Mouse (Mus musculus) limb, embryonic 12.5 days (tissue): ENCODE measurements at regions not wholly inside any gene's neighbourhood (a gene's known extent, or its start where the extent isn't known, plus 50 kb on each side); places are given as distances from the start of the nearest gene placed in this dataset.

ENCODE experiments used
- ATAC-seq: fragments of 200-750 bp; cut with Nextera tagmentation; 2 replicates; pipeline ENCODE4 v1.8.0; 2017; ENCODE audit warnings: low read depth, moderate TSS enrichment; ENCODE audit not compliant: insufficient number of reproducible peaks, insufficient read depth, low FRiP score, low TSS enrichment
- H3K27ac ChIP-seq: fragments of 300-500 bp; sonication (generic); 2 replicates; pipeline ENCODE4 v1.5.1; 2016; ENCODE audit warnings: mild to moderate bottlenecking, moderate library complexity
- H3K27me3 ChIP-seq: fragments of 300-500 bp; sonication (generic); 2 replicates; pipeline ENCODE4 v1.6.1; 2016; ENCODE audit warnings: mild to moderate bottlenecking, moderate library complexity
- H3K36me3 ChIP-seq: fragments of 300-500 bp; sonication (generic); 2 replicates; pipeline ENCODE4 v1.6.1; 2016; ENCODE audit warnings: mild to moderate bottlenecking, moderate library complexity
- H3K4me1 ChIP-seq: fragments of 300-500 bp; sonication (generic); replicated peaks from 2 replicates; pipeline ENCODE4 v1.6.1; 2016
- H3K4me2 ChIP-seq: fragments of 300-500 bp; sonication (generic); 2 replicates; pipeline ENCODE4 v1.6.1; 2016; ENCODE audit warnings: mild to moderate bottlenecking, moderate library complexity
- H3K4me3 ChIP-seq: fragments of 300-500 bp; sonication (generic); replicated peaks from 2 replicates; pipeline ENCODE4 v1.5.1; 2016; ENCODE audit warnings: mild to moderate bottlenecking
- H3K9ac ChIP-seq: fragments of 300-500 bp; sonication (generic); replicated peaks from 2 replicates; pipeline ENCODE4 v1.6.1; 2016; ENCODE audit warnings: mild to moderate bottlenecking, moderate library complexity
- H3K9me3 ChIP-seq: fragments of 300-500 bp; sonication (generic); 2 replicates; pipeline ENCODE4 v1.6.1; 2016; ENCODE audit warnings: mild to moderate bottlenecking, moderate library complexity
- WGBS: fragments of 180-500 bp; shearing (Covaris S2); methylation state at CpG from one replicate; pipeline ENCODE4 v1.1.7; 2016; 5-methylcytosine and 5-hydroxymethylcytosine counted together

DNA sequence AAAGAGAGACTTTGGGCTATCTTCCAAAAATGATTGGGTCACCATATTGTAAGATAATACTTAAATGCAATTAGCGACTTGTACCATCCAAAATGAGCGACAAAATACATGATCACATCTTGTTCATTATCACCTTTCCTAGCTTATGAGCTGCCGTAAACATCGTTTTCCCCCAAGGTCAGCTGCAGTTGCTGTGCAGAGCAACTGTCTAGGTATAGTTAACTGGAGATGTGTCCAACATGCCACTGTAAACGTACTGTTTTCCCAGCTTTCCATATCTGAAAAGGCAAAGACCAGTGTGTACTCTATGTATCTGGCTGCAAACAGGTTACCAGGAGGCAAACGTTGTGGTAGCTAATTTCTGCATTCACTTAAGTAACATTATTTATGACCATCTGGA is 86.3 kb upstream of the Tab2 start:
- 78% methylated on average over 6 of the region's 6 CpGs for WGBS
- no peaks in the 10 kb centered on the region for H3K27me3 ChIP-seq
- no peak overlapping the region for H3K9ac ChIP-seq
- H3K4me1 ChIP-seq: peaks cover 18% of the 10 kb centered on the region
- no peak overlapping the region for H3K27ac ChIP-seq
- H3K9me3 ChIP-seq: no peaks in the 10 kb centered on the region
- no peaks in the 10 kb centered on the region for H3K36me3 ChIP-seq
- H3K4me3 ChIP-seq: no peak overlapping the region
- H3K4me2 ChIP-seq: no peak overlapping the region
- ATAC-seq: no peak

DNA sequence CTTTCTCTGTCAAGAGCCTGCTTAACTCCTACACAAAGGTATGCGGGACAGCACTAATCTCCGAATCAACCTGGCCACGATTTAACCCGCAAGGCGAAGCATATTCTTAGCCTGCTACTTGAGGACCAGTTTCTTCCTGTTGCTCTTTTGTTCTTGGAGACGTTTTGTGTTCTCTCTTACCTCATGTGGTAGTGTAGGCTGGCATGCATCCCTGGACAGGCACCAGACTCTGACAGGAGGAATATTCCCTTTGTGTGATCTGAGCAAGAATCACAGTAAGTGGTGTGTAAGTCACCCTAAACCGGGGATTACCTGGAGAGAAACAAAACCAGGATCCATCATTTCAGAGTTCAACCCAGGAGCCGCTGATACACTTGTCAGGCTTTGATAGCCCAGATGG is 85.8 kb upstream of the Tab2 start:
- Histone ChIP-seq H3K27ac (no peak overlapping the region), H3K4me3 (no peak overlapping the region), H3K27me3 (no peaks in the 10 kb centered on the region), H3K9me3 (no peaks in the 10 kb centered on the region), H3K9ac (no peak overlapping the region), H3K36me3 (no peaks in the 10 kb centered on the region), H3K4me1 (peaks cover 22% of the 10 kb centered on the region), H3K4me2 (no peak overlapping the region)
- ATAC-seq: no peak
- WGBS: 70% methylated on average over 8 of the region's 8 CpGs

DNA sequence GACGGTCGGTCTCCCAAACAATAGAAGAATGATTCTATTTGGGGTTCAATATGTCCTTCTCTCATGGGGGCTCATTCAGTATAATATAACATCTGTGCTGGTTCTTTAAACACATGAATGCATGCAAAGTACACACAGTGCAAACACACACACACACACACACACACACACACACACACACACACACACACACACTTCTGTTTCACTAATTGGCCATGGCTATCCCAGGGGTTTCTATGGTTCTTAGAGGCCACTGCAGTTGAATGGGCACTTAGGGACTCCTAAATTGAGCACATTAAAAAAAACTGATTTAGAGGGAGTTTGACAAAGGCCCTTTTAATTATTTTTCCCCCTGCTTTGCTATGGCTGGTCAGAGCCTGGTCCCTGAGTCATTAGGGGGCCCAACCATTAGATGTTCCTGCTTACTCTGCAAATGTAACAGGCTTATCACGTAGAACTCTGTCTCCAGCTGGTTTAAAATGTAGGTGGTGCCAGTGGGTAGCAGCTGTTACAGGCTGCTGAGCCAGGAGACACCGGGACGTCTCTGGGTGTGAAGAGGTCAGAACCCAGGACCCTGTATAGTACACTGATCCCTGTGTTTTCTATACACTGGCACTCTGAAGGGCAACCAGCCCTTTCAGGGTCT is 82.1 kb upstream of the Tab2 start:
- WGBS: 26% methylated on average over 5 of the region's 5 CpGs
- Histone ChIP-seq H3K27me3 (no peaks in the 10 kb centered on the region), H3K4me3 (no peak overlapping the region), H3K9ac (no peak overlapping the region), H3K4me2 (peak overlapping the region; percentile 9; the same call in 1 of the 2 replicates), H3K27ac (peak overlapping the region; percentile 81), H3K36me3 (no peaks in the 10 kb centered on the region), H3K4me1 (peaks cover 35% of the 10 kb centered on the region), H3K9me3 (no peaks in the 10 kb centered on the region)
- ATAC-seq: peak; percentile 84

DNA sequence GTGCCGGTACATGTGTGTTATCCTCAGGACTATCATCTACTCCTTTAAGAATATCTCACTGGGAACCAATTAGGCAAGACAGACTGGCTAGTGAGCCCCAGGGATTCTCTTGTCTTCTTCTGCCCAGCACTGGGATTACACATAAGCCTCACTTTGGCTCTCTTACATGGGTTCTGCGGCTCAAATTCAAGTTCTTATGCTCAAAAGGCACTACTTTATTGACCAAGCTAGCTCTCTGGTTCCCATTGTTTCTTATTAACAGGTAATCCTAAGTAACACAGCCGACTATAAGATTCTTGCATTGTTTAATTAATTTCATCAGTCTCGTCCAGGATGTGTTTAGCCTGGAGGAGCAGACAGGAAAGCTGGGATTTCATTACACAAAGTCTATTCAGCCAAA is 80.3 kb upstream of the Tab2 start:
- no peak for ATAC-seq
- Histone ChIP-seq H3K27ac (0 out of 2 replicates have a peak overlapping the region, but pooled peaks have one; percentile 18), H3K4me3 (no peak overlapping the region), H3K9ac (no peak overlapping the region), H3K9me3 (no peaks in the 10 kb centered on the region), H3K4me2 (no peak overlapping the region), H3K36me3 (no peaks in the 10 kb centered on the region), H3K27me3 (no peaks in the 10 kb centered on the region), H3K4me1 (peaks cover 35% of the 10 kb centered on the region)
- WGBS: 83% methylated on average over 4 of the region's 4 CpGs

DNA sequence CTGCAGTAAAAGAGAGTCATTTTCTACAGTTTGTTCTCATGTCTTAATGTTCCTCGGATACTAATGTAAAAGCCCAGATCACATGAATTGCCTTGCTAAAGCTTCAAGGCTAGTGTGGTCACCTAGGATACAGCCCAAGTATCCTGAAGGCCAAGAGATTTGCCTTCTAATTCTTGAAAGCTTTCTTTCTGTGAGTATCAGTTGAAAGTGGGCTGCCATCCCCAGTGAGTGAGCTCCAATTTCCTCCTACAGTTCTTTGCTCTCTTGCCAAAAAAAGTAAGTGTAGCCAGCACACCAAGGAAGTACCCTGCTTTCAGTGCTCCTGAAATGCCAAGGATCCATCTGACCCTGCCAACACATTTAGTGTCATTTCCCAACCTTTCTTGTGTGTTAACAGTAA is 79.3 kb upstream of the Tab2 start:
- Histone ChIP-seq H3K9me3 (no peaks in the 10 kb centered on the region), H3K4me3 (no peak overlapping the region), H3K27me3 (no peaks in the 10 kb centered on the region), H3K36me3 (no peaks in the 10 kb centered on the region), H3K27ac (peak overlapping the region; percentile 12; the same call in 1 of the 2 replicates), H3K9ac (no peak overlapping the region), H3K4me2 (no peak overlapping the region), H3K4me1 (peaks cover 35% of the 10 kb centered on the region)
- WGBS: 36% methylated on average over 1 of the region's 1 CpGs
- ATAC-seq: no peak

DNA sequence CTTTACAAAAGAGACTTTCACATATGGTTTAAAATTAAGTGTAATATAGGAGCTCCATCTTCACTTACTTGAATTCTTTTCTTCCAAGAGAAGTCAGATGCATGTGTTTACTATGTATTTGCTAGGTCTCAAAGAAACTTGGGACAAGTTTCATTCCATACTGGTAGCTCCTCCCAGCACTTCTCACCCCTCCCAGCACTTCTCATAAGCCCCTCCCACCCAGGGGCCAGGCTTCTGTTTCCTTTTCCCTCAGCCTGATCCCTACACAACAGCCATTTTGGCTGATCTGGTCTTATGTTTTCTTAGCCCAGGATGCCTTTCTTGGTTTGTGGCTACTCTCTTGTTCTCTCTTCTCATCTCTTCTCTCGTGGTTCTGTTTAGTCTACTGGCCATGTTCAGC is 76.2 kb upstream of the Tab2 start:
- no peak overlapping the region for H3K27ac ChIP-seq
- H3K4me1 ChIP-seq: peaks cover 30% of the 10 kb centered on the region
- H3K4me3 ChIP-seq: no peak overlapping the region
- WGBS: 85% methylated on average over 1 of the region's 1 CpGs
- no peaks in the 10 kb centered on the region for H3K36me3 ChIP-seq
- ATAC-seq: no peak
- H3K9ac ChIP-seq: no peak overlapping the region
- no peak overlapping the region for H3K4me2 ChIP-seq
- no peaks in the 10 kb centered on the region for H3K27me3 ChIP-seq
- H3K9me3 ChIP-seq: no peaks in the 10 kb centered on the region

DNA sequence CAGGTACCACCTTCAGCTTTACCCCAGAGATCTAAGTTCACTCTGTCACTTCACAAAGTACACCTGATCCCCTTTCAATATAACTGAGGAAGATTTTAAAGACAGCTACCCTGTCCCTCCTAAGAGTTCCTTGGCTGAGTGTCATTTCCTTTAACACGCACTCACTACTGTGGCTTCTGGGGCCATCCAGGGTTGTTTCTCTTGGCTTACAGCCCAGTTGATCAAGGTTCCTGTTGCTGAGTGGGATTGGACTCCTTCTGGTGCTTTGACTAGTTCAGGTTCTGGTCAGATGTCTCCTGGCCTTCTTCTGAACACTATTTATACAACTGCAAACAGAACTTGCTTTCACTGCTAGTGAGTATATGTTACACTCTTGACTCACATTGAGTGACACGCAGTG is 72.8 kb upstream of the Tab2 start:
- Histone ChIP-seq H3K27ac (no peak overlapping the region), H3K4me2 (no peak overlapping the region), H3K36me3 (no peaks in the 10 kb centered on the region), H3K27me3 (no peaks in the 10 kb centered on the region), H3K4me1 (peaks cover 18% of the 10 kb centered on the region), H3K9ac (no peak overlapping the region), H3K9me3 (no peaks in the 10 kb centered on the region), H3K4me3 (no peak overlapping the region)
- ATAC-seq: no peak
- 65% methylated on average over 2 of the region's 2 CpGs for WGBS

DNA sequence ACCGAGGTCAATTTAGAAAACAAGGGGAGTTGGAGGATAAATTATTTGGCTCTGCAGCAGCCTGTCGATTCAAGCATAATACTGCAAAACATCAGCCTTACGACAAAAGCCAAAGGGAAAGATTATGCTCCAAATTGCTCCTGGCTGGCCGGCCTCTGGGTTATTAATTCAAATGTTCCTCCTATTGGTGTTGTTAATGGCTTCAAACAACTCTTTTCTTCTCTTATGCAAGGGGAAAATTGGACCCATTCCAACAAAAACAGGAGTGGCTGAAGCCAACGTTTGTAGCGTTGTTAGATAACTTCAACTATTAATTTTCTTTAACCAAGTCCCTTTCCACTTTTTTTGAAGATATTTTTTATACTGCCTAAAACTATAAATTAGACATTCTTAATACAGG is 71.0 kb upstream of the Tab2 start:
- Histone ChIP-seq H3K27ac (peak overlapping the region; percentile 53; the same call in 1 of the 2 replicates), H3K9ac (no peak overlapping the region), H3K27me3 (no peaks in the 10 kb centered on the region), H3K4me3 (no peak overlapping the region), H3K36me3 (no peaks in the 10 kb centered on the region), H3K4me2 (no peak overlapping the region), H3K4me1 (peaks cover 20% of the 10 kb centered on the region), H3K9me3 (no peaks in the 10 kb centered on the region)
- WGBS: 28% methylated on average over 6 of the region's 6 CpGs
- no peak for ATAC-seq

DNA sequence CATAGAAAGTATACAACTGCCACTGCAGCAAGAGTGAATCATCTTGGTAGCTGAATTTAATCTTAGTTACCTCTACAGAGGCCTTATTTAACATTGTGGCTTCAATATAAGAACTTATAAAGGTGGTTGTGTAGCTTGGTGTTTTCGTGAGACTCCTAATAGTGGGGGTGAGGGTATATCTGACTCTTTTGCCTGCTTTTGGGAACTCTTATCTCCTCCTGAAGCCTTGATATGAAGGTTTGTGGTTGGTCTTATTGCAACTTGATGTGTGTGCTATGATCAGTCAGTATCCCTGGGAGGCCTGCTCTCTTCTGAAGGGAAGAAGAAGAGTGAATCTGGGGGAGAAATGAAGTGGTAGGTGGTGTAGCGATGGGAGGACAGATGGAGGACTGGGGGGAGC is 67.7 kb upstream of the Tab2 start:
- H3K9ac ChIP-seq: no peak overlapping the region
- no peak for ATAC-seq
- no peak overlapping the region for H3K27ac ChIP-seq
- no peak overlapping the region for H3K4me3 ChIP-seq
- H3K27me3 ChIP-seq: no peaks in the 10 kb centered on the region
- no peak overlapping the region for H3K4me2 ChIP-seq
- H3K4me1 ChIP-seq: peaks cover 18% of the 10 kb centered on the region
- no peaks in the 10 kb centered on the region for H3K9me3 ChIP-seq
- WGBS: 84% methylated on average over 2 of the region's 2 CpGs
- no peaks in the 10 kb centered on the region for H3K36me3 ChIP-seq

DNA sequence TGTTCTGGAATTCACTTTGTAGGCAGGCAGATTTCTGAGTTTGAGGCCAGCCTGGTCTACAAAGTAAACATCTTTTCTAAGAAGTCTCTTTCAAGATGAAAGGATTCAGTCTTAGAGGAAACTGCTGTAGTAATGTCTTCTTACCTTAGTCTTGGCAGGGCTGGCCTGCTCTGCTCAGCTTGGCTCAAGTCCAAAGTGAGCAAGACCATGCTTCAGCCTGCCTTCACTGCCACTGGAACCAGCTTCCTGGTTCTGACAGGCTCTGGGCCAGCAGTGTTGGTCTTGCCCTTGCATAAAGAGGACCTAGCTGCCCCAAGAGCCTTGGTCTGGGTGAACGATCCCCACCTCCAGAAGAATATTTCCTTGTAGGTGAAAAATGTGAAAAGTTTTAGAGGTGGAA is 65.9 kb upstream of the Tab2 start:
- H3K27ac ChIP-seq: no peak overlapping the region
- no peak for ATAC-seq
- no peaks in the 10 kb centered on the region for H3K36me3 ChIP-seq
- WGBS: 86% methylated on average over 1 of the region's 1 CpGs
- no peak overlapping the region for H3K9ac ChIP-seq
- no peak overlapping the region for H3K4me2 ChIP-seq
- H3K9me3 ChIP-seq: no peaks in the 10 kb centered on the region
- H3K27me3 ChIP-seq: no peaks in the 10 kb centered on the region
- peaks cover 12% of the 10 kb centered on the region; the same call in 1 of the 2 replicates for H3K4me1 ChIP-seq
- H3K4me3 ChIP-seq: no peak overlapping the region

DNA sequence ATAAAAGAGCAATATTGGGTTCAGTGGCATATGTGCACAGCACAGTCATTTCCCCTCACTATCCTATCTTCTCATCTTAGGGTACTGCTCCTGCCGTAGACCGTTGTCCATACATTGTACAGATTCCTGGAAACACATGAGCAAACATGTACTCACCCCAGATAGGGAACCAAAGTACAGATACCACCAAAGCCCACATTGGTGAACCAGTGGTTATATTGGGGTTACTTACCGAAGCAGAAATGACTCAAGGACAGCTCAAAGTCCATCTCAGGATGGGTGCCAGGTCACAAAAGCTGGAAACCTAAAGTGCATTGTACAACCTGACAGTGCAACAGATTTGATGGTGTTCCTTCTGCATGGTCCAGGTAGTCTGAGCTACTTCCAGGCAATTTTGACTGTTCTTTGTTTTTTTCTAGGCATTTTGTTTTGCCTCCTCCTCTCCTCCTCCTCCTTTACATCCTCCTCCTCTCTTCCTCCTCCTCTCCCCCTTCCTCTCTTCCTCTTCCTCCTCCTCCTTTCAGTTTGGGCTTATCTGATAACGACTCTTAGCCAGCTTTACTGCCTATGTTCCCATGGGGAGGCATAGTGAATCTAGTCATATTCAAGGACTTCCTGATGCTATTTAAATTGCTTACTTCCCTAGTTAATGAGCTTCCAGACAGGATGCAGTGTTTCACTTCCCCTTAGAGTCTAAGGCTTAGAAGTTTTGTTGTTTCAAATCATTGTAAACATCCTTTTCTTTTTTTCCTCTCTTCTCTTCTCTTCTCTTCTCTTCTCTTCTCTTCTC is 65.1 kb upstream of the Tab2 start:
- H3K27ac ChIP-seq: no peak overlapping the region
- 72% methylated on average over 4 of the region's 4 CpGs for WGBS
- H3K27me3 ChIP-seq: no peaks in the 10 kb centered on the region
- H3K36me3 ChIP-seq: no peaks in the 10 kb centered on the region
- H3K9me3 ChIP-seq: no peaks in the 10 kb centered on the region
- H3K4me1 ChIP-seq: 0 out of 2 replicates have a peak, but pooled peaks cover 8% of the 10 kb centered on the region
- no peak for ATAC-seq
- no peak overlapping the region for H3K4me2 ChIP-seq
- H3K9ac ChIP-seq: no peak overlapping the region
- H3K4me3 ChIP-seq: no peak overlapping the region
